Mouse (Mus musculus) kidney, postnatal 4 days (tissue): Measurements from ENCODE around the gene Hs2st1.
"Not testable (repeated sequence)": the region's sequence is repeated elsewhere in the genome, so short reads cannot be mapped to it uniquely, and the experiment has no call there.

Experiments used
- DNase-seq, 2 experiments: peaks; one replicate each; pipeline ENCODE4 v3.0.0; 2021; ENCODE audit warnings: mixed read lengths in 2 of 2

The Hs2st1 gene

DNA sequence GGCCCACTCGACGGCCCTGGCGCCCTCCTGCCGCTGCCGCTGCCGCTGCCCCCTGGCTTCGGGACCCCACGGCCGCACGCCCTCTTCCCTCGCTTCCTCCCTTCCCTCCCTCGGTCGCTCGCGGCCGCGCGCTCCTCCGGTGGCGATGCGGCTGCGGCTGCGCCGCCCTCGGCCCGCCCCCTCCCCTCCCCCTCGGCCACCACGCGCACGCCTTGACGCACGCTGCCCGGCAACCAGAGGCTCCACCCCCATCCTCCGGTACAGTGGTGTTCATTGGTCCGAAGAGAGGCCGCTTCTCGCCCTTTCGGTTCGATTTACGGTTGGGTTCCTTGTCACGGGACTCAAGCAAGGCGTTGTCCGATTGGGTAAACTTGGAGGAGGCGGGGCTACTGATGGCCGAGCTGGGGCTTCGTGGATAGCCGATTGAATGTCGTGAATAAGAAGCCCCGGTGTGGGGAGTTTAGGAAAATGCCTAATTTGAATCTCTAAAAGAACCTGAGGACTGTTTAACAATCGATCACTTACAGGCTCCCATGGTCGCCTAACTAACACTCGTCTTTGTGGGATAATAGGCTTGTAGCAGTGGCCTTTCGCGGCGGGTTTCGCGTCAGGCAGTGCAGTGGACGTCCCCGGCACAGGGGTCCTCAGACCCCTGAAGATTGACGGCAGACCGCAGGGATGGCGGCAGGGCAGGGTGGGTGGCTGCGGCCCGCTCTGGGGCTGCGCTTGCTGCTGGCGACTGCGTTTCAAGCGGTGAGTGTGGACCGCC, at the start of gene Hs2st1, which contains the start of gene Selenof:
Hs2st1 (minus strand) TSS at position 135 of the 769 bp plus-strand sequence.
Selenof (plus strand) TSS at position 258 of the 769 bp plus-strand sequence.
- DNase-seq = peak; percentile 96 to 98

GRCm38 (mm10) chr3:144617633-144618180, 47.7 kb upstream of the Hs2st1 start:
- no peak for DNase-seq

DNA sequence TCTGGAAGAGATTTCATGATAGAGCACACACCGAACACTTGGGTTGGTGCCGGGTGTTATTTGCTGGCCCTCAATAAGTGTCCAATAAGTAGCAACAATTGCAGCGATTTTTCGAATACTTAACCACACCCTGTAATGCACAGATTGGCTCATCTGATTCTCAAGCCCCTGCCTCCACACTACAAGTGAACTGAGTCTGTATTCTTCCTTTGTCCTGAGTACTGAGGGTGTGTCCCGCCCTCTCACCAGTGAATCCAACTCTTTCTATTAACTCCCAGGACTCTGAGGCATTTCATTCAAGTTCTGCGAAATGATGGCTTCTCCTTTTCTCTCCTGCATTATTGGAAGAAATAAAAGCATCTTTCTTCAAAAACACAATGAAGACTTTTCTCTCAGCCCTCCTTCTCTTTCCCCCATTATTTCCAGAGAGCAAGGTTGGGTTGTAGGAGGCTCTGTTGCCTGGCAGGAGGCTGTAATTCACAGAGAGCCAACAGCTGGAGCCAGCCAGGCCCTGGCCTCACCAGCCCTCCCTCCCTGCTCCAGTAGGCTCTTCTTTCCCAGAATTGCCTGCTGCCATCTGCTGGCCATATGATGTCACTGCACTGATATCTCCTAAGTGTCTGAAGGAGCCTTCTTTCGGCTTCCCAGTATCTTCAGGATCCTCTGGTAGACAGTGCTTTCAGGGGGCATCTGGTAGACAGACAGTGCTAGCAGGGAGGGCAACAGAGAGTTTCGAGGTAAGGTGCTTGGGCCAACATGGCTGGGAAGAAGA, 46.9 kb upstream of the Hs2st1 start:
- peak; percentile 90 to 91 for DNase-seq

DNA sequence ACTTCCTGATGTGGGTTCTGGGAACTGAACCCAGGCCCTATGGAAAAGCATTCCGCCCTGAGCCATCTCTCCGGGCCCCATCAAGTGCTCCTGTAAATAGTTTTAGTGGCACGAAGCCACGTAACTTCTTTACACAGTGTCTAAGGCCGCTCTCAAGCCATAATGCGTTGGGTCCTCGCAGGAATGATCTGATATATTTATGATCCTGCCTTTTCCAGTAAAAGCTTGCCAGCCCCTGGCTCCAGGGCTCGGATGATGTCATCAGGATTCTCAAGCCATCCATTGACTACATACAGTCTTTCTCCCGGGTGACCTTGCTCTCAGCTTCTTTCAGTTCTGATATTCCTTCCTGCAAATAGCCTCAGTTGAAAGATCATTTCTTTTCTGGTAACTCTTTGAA, 45.5 kb upstream of the Hs2st1 start:
- peak in 1 of 2 experiments; percentile 22 for DNase-seq

DNA sequence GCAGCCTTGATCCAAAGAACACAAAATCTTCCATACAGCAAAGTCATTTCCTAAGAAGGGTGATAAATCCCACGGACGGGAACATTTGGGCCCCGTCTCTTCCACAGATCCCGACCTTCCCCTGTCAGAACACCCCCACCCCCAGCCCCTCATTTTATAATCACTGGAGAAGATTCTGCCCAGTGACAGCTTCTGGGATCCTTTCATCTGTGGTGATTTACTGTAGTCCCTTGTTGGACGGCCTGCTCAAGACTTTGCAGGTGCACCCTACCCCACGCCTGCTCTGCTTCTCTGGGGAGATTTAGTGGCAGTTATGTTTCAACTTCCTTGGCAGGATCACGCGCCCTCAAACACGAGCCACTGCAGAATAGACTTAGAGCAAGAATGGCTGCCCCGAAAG, 44.7 kb upstream of the Hs2st1 start:
- DNase-seq = peak; percentile 34 to 54

- DNase-seq = no peak
Observed at GRCm38 (mm10) chr3:144614277-144614676, 44.3 kb upstream of the Hs2st1 start.

DNA sequence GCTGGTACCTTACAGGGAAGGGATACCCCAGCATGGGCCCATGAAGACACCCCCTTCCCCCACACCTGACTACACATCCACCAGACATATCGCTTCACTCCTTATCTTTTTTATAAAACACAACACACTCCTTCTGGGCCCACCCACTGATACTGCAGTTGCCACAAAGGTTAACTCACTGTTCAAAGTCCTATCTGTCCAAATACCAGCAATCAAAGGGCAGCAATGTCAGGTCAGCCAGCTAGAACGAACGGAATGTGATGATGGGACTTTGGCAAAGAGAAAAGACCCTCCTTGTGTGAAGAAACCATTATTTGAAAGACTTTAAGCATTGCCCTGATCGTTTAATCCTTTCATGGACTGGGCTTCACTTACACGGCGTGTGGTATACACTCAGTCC, 42.4 kb upstream of the Hs2st1 start:
- no peak for DNase-seq

DNA sequence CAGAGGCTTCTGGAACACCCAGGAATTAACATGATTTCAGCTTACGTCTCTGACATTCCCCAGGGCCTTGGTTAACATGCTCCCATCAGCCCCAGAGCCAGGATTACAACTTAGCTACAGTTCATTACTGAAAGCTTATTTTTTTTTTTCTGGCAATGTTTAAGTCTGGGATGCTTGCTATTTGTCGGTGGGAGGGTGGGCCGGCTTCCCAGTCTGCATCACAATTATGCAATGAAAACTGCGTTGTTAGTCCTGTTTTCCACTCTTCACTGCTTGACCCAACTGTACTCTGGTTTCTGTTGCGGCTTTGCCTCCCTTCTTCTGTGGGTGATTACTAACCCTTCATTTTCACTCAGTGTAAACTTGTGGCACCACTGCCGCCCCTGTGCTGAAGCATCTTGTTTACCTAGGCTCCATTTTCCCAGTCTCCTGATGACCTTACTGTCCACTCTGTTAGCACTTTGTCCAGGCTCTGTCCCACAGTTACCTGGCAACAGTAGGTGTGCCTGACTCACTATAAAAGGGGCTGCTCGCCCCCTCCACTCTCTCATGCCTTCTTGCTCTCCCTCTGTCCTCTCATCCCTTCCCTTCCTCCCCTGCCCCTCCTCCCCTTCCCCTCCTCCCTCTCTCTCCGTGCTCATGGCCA, 41.8 kb upstream of the Hs2st1 start:
- peak; percentile 45 to 62 for DNase-seq

GRCm38 (mm10) chr3:144610759-144611158, 40.8 kb upstream of the Hs2st1 start:
- DNase-seq = no peak

GRCm38 (mm10) chr3:144608090-144608489, 38.1 kb upstream of the Hs2st1 start:
- DNase-seq = no peak

- DNase-seq = peak in 1 of 2 experiments; percentile 19
Observed at GRCm38 (mm10) chr3:144606449-144606848, 36.5 kb upstream of the Hs2st1 start.

GRCm38 (mm10) chr3:144605811-144606210, 35.8 kb upstream of the Hs2st1 start:
- DNase-seq = not testable (repeated sequence)

DNA sequence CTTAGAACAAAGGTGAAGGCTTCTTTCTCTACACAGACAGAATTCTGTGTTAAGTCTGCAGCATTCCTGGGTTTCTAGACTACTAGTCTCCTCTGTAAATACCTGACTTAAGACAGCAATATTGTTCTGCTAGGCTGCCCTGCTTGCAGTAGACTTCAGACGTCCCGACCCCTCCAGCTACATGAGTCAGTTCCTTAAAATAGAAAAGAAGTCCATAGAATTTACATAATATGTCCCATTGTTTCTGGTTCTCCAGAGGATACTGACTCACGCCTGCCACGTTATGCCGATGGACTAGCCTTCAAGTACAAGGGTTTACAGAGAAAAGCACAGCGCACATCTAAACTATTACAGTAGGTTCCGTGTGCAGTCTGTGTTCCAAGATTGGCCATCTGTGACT, 34.2 kb upstream of the Hs2st1 start:
- peak in 1 of 2 experiments; percentile 11 for DNase-seq

DNA sequence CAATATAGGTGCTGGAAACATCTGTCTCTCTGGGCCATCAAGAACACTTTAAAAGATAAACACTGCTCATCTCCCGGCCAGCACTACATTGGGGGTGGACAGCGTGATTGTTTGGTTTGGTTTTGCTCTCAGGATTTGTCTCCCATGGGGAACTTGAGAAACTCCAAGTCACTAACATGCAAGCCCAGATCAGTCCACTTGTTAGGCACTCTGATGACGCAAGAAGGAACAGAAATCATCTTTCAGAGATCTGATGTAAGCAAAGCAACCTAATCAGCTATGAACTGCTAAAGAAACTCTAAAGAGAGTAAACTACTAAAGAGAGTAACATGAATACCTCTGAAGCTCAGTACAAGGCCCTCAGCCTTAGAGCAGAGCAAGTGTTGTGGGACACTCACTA, 33.6 kb upstream of the Hs2st1 start:
- no peak for DNase-seq

GRCm38 (mm10) chr3:144602819-144603218, 32.8 kb upstream of the Hs2st1 start:
- no peak for DNase-seq

DNA sequence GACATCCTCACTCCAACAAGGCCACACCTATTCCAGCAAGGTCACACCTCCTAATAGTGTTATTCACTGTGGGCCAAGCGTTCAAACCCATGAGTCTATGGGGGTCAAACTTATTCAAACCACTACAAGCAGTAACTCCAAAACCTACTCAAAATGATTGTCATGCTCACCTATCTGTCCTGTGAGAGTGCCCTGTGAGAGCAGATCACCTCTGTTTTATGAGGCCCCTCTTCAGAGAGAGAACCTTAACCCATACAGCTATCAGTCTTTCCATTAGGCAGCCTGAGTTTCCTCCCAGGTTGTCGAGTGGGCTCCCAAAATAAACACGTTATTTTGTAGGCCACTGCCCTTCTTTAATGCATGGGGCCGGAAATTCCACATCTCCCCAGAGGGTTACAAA, 32.4 kb upstream of the Hs2st1 start:
- DNase-seq = no peak

DNA sequence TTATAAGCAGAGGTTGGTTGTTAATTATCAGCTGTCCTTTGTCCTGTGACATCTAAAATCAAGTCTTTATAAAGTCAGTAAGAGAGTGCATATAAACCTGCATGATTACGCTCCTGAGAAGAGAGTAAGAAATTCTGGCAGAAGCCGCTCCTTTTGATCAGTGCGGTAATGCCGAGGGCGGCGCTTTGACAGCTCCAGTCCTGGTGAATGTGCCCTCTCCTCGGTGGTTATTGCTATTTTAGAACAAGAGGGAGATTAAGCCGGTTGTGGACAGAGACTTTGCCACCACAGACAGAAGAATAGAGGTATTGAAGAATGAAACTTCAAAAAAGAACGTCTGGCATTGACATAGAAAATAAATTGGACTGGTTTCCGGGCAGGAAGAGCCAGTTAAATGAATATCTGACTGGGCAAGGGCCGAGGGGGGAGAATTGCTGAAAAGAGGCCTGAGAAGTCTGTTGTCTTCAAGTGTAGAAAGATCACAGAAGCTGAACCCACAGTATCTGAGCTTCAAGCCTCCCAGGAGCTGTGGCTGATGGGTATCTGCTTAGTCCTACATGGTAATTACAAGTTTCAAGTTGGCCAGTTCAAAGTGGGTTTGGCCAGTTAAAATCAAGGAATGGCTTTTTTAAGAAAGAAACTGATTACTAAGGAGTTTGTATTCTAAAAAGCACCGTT, 27.9 kb upstream of the Hs2st1 start:
- no peak for DNase-seq

- DNase-seq = no peak
Observed at GRCm38 (mm10) chr3:144597121-144597520, 27.1 kb upstream of the Hs2st1 start.

DNA sequence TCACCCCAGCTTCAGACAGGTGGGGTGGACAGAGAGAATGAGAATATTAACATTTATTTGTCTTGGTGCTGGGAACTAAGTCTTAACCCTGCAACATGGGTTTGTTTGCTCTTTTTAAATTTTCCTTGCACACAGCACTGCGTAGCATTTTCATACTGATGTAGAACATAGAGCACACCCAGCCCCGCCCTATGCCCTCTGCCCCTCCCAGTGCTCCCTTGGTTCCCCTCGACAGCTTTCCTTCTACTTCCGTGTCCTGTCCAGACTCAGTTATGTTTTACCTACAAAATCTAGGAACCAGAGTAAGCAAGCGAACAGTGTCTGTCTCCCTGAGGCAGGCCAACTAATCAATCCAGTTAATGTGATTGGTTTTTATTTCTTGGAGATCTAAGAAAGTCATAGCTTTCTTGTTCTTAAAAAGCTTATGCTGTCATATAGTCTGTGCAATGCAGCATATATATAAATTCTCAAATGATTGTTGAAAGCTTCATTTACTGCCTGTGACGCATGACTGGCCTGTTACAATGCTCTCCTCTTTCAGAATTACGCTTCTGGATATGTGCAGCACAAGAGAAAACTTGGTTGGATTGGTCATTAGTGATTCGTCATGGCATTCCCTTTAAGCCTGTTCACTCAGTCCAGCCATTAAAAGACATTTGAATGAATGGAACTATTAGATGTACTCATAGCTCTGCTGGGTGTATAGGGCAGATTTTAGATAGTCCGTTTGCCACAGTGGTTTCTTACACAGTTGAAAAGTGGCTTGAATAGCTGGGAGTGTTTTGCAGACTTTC, 23.2 kb upstream of the Hs2st1 start:
- no peak for DNase-seq

DNA sequence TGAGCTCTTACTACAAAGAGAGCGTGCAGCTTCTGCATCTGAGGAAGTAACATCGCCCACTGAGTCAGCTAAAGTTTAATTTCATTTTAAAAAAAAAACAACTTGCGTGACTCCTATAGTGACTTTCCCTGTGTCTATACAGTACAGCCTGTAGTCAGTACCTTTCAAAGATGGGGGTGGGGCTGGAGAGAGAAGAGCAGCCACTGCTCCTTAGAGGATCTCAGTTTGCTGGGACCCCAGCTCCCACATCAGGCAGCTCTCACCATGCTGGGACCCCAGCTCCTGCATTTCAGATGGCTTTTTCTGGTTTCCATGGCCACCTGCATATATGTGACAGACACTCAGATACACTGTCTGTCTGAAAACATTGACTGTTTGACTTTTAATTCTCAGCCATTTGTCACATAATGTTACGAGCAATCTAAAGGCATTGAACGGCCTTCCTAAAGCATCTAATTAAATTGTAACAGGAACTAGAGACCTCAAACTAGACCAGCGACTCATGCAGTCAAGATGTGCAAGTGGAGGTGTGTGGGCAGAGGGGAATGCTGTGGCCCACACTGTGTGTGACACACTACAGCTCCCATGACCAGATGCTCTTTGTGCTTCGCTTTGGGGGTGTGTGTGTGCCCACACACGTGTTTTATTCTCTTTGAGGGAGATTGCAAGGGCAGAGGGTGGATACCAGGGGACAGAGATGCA, 19.4 kb upstream of the Hs2st1 start:
- DNase-seq = no peak

- peak; percentile 12 to 18 for DNase-seq
Observed at GRCm38 (mm10) chr3:144586731-144587130, 16.8 kb upstream of the Hs2st1 start.
